Mouse (Mus musculus): ENCODE results near the gene Spg7. TPM values are rescaled to one million over a fixed set of nuclear protein-coding genes. Genes with fewer than 3 reads are reported as not detected.

Spg7 gene
- polyA plus RNA-seq, 1 experiment from 2014 or later: 43.0 TPM

DNA sequence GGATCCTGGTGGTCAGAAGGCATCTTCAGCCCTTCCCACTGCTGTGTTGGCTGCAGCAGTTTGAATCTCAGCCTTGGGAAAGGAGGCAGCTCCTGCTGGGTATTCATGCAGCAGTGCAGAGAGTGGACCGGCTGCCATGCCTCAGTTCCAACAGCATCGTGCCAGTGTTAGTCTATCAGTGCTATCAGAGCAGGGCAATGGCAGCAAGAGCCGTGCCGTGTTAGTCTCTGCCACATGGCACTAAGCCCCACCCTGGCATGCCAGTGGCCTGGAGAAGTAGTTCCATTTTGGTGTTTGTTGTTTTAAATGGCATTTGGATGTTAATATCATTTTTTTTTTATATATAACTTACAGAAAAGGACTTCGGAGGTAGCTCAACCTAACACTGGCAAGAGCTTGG lies 46.2 kb downstream of the Spg7 start:
- no peak overlapping the region for H3K27ac ChIP-seq (ENCODE audit: low read length)
- H3K36me3 ChIP-seq (ENCODE audit: control insufficient read depth, insufficient read depth, low read length): peaks cover 3% of the 10 kb centered on the region; the same call in 1 of the 2 replicates
- peaks cover 4% of the 10 kb centered on the region; the same call in 1 of the 2 replicates for H3K4me1 ChIP-seq (ENCODE audit: control insufficient read depth, insufficient read depth, low read length)
- H3K4me3 ChIP-seq (replicated peaks; ENCODE audit: low read length): no peak overlapping the region
- WGBS: 76% methylated on average over 5 of the region's 5 CpGs
- H3K9ac ChIP-seq (ENCODE audit: low read length): no peak overlapping the region
- H3K27me3 ChIP-seq (ENCODE audit: control insufficient read depth, insufficient read depth, low read length): no peaks in the 10 kb centered on the region
- no peaks in the 10 kb centered on the region for H3K9me3 ChIP-seq (replicated peaks; ENCODE audit: control insufficient read depth, low read length)
- no peak overlapping the region for H3K4me2 ChIP-seq (ENCODE audit: low read depth, low read length)
- no peak for ATAC-seq (ENCODE audit: insufficient read depth, low FRiP score)

DNA sequence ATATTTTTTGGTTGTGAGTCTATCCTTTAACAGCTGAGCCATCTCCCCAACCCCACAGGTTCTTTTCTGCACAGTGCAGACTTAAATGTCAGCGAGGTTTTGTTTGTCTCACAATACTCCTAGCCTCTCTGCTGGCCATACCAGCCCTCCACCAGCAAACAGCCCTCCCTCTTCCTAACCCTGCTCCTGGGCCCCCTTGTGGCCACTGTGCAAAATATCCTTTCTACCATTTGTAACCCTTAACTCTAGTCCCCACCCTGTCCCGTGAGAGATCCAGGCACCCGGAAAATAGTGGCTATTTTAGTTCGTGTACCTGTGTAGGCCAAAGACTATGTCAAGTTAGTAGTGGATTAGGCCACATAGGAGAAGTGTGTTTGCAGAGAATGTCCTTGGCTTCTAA lies 47.9 kb downstream of the Spg7 start:
- H3K9me3 ChIP-seq (replicated peaks; ENCODE audit: control insufficient read depth, low read length): no peaks in the 10 kb centered on the region
- no peak overlapping the region for H3K9ac ChIP-seq (ENCODE audit: low read length)
- no peak overlapping the region for H3K27ac ChIP-seq (ENCODE audit: low read length)
- no peaks in the 10 kb centered on the region for H3K4me1 ChIP-seq (ENCODE audit: control insufficient read depth, insufficient read depth, low read length)
- 11% methylated on average over 4 of the region's 4 CpGs for WGBS
- ATAC-seq (ENCODE audit: insufficient read depth, low FRiP score): peak; percentile 79
- H3K27me3 ChIP-seq (ENCODE audit: control insufficient read depth, insufficient read depth, low read length): 0 out of 2 replicates have a peak, but pooled peaks cover 1% of the 10 kb centered on the region
- no peaks in the 10 kb centered on the region for H3K36me3 ChIP-seq (ENCODE audit: control insufficient read depth, insufficient read depth, low read length)
- no peak overlapping the region for H3K4me3 ChIP-seq (replicated peaks; ENCODE audit: low read length)
- H3K4me2 ChIP-seq (ENCODE audit: low read depth, low read length): no peak overlapping the region

DNA sequence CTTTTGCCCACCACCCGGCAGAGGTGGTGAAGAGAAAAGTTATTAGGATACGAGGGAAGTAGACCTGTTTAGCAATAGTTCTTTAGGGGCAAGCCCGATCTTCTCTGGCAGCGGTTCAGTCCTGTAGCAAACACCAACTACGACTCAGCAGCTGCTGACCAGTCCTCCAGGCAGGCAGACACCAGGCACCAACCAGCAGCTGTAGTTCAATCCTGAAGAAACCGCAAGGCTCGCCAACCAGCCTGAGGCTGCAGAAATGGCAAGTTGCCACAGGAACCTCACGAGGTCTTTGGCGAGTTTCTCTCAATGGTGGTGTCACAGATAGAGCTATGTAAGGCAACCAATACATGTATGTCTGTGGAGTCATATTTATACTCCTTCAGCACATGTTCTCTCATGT lies 50.1 kb downstream of the Spg7 start:
- H3K9ac ChIP-seq (ENCODE audit: low read length): no peak overlapping the region
- peaks cover 22% of the 10 kb centered on the region for H3K27me3 ChIP-seq (ENCODE audit: control insufficient read depth, insufficient read depth, low read length)
- 74% methylated on average over 9 of the region's 9 CpGs for WGBS
- no peak overlapping the region for H3K27ac ChIP-seq (ENCODE audit: low read length)
- no peak overlapping the region for H3K4me3 ChIP-seq (replicated peaks; ENCODE audit: low read length)
- H3K9me3 ChIP-seq (replicated peaks; ENCODE audit: control insufficient read depth, low read length): no peaks in the 10 kb centered on the region
- H3K4me2 ChIP-seq (ENCODE audit: low read depth, low read length): no peak overlapping the region
- no peaks in the 10 kb centered on the region for H3K36me3 ChIP-seq (ENCODE audit: control insufficient read depth, insufficient read depth, low read length)
- peaks cover 11% of the 10 kb centered on the region for H3K4me1 ChIP-seq (ENCODE audit: control insufficient read depth, insufficient read depth, low read length)
- ATAC-seq (ENCODE audit: insufficient read depth, low FRiP score): no peak

DNA sequence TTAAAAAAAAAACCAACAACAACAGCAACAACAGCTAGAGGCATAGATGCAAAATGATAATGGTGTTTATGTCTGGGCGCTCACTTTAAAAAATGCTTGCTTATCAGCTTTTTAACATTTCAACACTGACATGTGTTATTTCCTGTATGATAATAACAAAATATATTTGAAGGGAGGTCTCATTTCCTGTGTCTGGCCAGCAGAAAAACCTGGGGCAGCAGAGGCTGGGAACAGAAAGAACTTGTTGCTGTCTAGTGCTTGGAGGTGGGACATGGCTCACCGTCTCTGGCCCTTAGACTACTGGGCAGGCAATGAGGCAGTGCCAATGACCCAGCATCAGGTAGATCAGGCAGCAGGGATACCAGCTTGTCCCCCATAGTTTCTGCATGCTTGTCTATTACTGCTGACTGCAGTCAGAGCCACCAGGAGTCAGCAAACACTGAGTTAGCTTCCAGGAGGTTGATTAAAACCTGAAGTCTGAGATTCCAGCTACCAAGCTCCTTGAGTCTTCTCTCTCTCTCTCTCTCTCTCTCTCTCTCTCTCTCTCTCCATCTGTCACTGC lies 51.2 kb downstream of the Spg7 start:
- H3K4me1 ChIP-seq (ENCODE audit: control insufficient read depth, insufficient read depth, low read length): peaks cover 12% of the 10 kb centered on the region
- no peaks in the 10 kb centered on the region for H3K36me3 ChIP-seq (ENCODE audit: control insufficient read depth, insufficient read depth, low read length)
- H3K4me3 ChIP-seq (replicated peaks; ENCODE audit: low read length): no peak overlapping the region
- H3K4me2 ChIP-seq (ENCODE audit: low read depth, low read length): no peak overlapping the region
- ATAC-seq (ENCODE audit: insufficient read depth, low FRiP score): no peak
- no peak overlapping the region for H3K9ac ChIP-seq (ENCODE audit: low read length)
- H3K9me3 ChIP-seq (replicated peaks; ENCODE audit: control insufficient read depth, low read length): no peaks in the 10 kb centered on the region
- no peak overlapping the region for H3K27ac ChIP-seq (ENCODE audit: low read length)
- H3K27me3 ChIP-seq (ENCODE audit: control insufficient read depth, insufficient read depth, low read length): peaks cover 33% of the 10 kb centered on the region
- 47% methylated on average over 2 of the region's 2 CpGs for WGBS

DNA sequence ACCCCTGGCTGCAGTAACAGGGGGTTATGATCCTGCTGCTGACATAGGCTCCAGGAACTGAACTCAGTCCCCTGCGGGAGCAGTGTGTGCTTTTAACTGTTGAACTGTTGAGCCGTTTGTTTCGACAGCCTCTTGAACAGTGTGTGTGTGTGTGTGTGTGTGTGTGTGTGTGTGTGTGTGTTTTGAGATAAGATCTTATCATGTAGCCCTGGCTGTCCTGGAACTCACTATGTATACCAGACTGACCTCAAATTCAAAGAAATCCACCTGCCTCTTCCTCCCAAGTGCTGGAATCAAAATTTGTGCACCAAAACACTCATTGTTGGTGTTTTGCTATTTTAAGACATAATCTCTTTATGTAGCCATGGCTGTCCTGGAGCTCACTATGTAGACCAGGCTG lies 51.9 kb downstream of the Spg7 start:
- H3K4me2 ChIP-seq (ENCODE audit: low read depth, low read length): no peak overlapping the region
- H3K36me3 ChIP-seq (ENCODE audit: control insufficient read depth, insufficient read depth, low read length): no peaks in the 10 kb centered on the region
- peaks cover 12% of the 10 kb centered on the region for H3K4me1 ChIP-seq (ENCODE audit: control insufficient read depth, insufficient read depth, low read length)
- no peak for ATAC-seq (ENCODE audit: insufficient read depth, low FRiP score)
- H3K9ac ChIP-seq (ENCODE audit: low read length): no peak overlapping the region
- no peak overlapping the region for H3K27ac ChIP-seq (ENCODE audit: low read length)
- H3K4me3 ChIP-seq (replicated peaks; ENCODE audit: low read length): no peak overlapping the region
- no peaks in the 10 kb centered on the region for H3K9me3 ChIP-seq (replicated peaks; ENCODE audit: control insufficient read depth, low read length)
- peaks cover 39% of the 10 kb centered on the region for H3K27me3 ChIP-seq (ENCODE audit: control insufficient read depth, insufficient read depth, low read length)
- WGBS: 41% methylated on average over 3 of the region's 3 CpGs

DNA sequence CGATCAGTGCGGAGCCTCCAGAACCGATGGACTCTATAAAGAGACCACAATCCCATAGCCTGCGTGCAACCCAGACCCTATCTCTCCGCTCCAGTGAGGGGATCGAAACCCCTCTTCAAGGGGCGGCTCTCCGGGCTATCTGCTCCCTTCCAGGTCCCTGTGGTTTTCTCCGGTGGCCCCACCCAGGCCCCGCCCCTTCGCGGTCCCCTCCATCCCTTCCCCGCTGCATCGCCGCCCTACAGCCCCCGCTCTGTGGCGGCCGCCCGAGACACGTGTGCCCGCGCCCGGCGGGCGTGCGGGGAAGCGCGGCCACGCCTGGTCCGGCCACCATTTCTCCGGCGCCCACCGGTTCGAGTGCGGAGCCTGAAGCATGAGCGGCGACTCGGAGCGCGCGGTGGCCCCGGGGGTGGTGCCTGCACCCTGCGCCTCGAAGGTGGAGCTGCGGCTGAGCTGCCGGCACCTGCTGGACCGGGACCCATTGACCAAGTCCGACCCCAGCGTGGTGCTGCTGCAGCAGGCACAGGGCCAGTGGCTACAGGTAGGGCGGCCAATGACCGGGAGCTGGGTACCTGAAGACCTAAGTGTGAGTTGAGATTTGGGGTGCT lies 54.5 kb downstream of the Spg7 start, which contains the start of gene Cpne7:
TSS of gene Cpne7 (plus strand) at position 248 of the 605 bp plus-strand sequence.
- H3K27ac ChIP-seq (ENCODE audit: low read length): no peak within 1 kb of the TSS
- H3K27me3 ChIP-seq (ENCODE audit: control insufficient read depth, insufficient read depth, low read length): peaks cover 39% of the 10 kb centered on the region
- H3K9me3 ChIP-seq (replicated peaks; ENCODE audit: control insufficient read depth, low read length): no peaks in the 10 kb centered on the region
- under 1% methylated on average over 51 of the region's 51 CpGs for WGBS
- ATAC-seq (ENCODE audit: insufficient read depth, low FRiP score): peak; percentile 41; the same call in 1 of the 2 replicates
- H3K4me1 ChIP-seq (ENCODE audit: control insufficient read depth, insufficient read depth, low read length): peaks cover 12% of the 10 kb centered on the region
- H3K36me3 ChIP-seq (ENCODE audit: control insufficient read depth, insufficient read depth, low read length): no peaks in the 10 kb centered on the region
- H3K4me2 ChIP-seq (ENCODE audit: low read depth, low read length): peak within 1 kb of the TSS; percentile 97
- H3K9ac ChIP-seq (ENCODE audit: low read length): peak within 1 kb of the TSS; percentile 69
- H3K4me3 ChIP-seq (replicated peaks; ENCODE audit: low read length): peak within 1 kb of the TSS; percentile 53

DNA sequence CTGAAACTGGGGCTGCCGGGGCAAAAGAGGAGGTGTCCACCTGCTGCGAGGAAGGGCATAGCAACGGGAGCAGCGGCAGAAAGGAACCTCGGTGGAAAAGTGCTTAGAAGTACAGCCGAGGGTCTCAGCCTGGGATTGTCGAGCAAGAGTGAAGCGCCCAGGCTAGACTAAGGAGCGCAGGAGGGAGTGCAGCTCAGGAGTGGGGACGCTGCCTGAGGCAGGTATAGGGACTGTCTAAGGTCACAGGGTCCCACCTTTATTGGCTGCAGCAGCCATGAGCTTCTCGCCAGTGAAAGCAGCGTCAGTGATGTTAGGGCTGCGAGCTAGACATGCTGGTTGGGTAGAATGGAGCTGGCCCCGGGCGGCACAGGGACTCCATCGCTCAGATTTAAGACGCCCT lies 55.0 kb downstream of the Spg7 start:
- Histone ChIP-seq H3K27me3 (ENCODE audit: control insufficient read depth, insufficient read depth, low read length) (peaks cover 39% of the 10 kb centered on the region), H3K4me1 (ENCODE audit: control insufficient read depth, insufficient read depth, low read length) (peaks cover 12% of the 10 kb centered on the region), H3K4me2 (ENCODE audit: low read depth, low read length) (peak overlapping the region; percentile 97), H3K27ac (ENCODE audit: low read length) (no peak overlapping the region), H3K9ac (ENCODE audit: low read length) (peak overlapping the region; percentile 69), H3K9me3 (replicated peaks; ENCODE audit: control insufficient read depth, low read length) (no peaks in the 10 kb centered on the region), H3K36me3 (ENCODE audit: control insufficient read depth, insufficient read depth, low read length) (no peaks in the 10 kb centered on the region), H3K4me3 (replicated peaks; ENCODE audit: low read length) (peak overlapping the region; percentile 53)
- WGBS: 4% methylated on average over 17 of the region's 17 CpGs
- no peak for ATAC-seq (ENCODE audit: insufficient read depth, low FRiP score)

DNA sequence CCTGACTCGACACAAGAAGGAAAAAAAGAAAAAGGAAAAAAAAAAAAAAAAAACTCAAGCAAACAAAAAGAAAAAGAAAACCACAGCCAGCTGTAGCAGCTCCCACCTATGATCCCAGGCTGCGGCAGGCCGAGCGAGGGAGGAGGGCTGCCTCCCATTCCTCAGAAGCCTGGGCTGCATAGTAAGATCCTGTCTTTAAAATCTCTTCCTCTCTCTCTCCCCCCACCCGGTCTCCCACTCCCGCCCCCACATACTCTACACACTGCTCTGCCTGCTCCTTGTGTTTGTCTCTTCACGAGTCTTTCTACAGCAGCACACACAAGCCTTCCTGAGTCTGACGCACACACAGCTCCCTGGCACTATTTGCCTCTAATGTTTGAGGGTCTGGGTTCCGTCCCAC lies 59.3 kb downstream of the Spg7 start:
- Histone ChIP-seq H3K9ac (ENCODE audit: low read length) (peak overlapping the region; percentile 38; the same call in 1 of the 2 replicates), H3K9me3 (replicated peaks; ENCODE audit: control insufficient read depth, low read length) (no peaks in the 10 kb centered on the region), H3K4me3 (replicated peaks; ENCODE audit: low read length) (no peak overlapping the region), H3K4me1 (ENCODE audit: control insufficient read depth, insufficient read depth, low read length) (peaks cover 18% of the 10 kb centered on the region), H3K27ac (ENCODE audit: low read length) (no peak overlapping the region), H3K36me3 (ENCODE audit: control insufficient read depth, insufficient read depth, low read length) (no peaks in the 10 kb centered on the region), H3K4me2 (ENCODE audit: low read depth, low read length) (no peak overlapping the region), H3K27me3 (ENCODE audit: control insufficient read depth, insufficient read depth, low read length) (peaks cover 30% of the 10 kb centered on the region)
- ATAC-seq (ENCODE audit: insufficient read depth, low FRiP score): 0 out of 2 replicates have a peak, but pooled peaks have one; percentile 14
- 28% methylated on average over 9 of the region's 9 CpGs for whole genome bisulfite sequencing

DNA sequence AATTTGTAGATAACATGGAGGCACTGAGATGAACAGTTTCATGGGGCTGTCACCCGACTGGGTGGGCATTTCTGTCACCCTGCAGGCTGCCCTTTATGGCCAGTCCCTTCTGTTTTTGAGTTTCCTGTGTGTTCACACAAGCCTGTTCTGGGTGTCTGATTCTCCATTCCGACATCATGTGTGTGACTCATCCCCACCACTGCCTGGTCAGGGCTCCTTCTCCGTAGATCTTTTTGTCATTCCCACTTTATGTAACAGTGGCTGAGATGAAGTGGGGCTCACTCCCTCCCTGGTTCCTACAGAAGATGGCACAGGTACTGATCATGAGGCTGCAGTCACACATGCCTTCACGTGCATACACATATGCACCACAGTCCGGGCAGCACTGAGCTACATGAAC lies 59.9 kb downstream of the Spg7 start:
- H3K4me2 ChIP-seq (ENCODE audit: low read depth, low read length): no peak overlapping the region
- peaks cover 24% of the 10 kb centered on the region for H3K27me3 ChIP-seq (ENCODE audit: control insufficient read depth, insufficient read depth, low read length)
- H3K4me1 ChIP-seq (ENCODE audit: control insufficient read depth, insufficient read depth, low read length): peaks cover 12% of the 10 kb centered on the region
- ATAC-seq (ENCODE audit: insufficient read depth, low FRiP score): no peak
- H3K36me3 ChIP-seq (ENCODE audit: control insufficient read depth, insufficient read depth, low read length): no peaks in the 10 kb centered on the region
- H3K9ac ChIP-seq (ENCODE audit: low read length): peak overlapping the region; percentile 38; the same call in 1 of the 2 replicates
- H3K4me3 ChIP-seq (replicated peaks; ENCODE audit: low read length): no peak overlapping the region
- no peaks in the 10 kb centered on the region for H3K9me3 ChIP-seq (replicated peaks; ENCODE audit: control insufficient read depth, low read length)
- no peak overlapping the region for H3K27ac ChIP-seq (ENCODE audit: low read length)
- 77% methylated on average over 5 of the region's 5 CpGs for WGBS
